In the genomic region with DNA sequence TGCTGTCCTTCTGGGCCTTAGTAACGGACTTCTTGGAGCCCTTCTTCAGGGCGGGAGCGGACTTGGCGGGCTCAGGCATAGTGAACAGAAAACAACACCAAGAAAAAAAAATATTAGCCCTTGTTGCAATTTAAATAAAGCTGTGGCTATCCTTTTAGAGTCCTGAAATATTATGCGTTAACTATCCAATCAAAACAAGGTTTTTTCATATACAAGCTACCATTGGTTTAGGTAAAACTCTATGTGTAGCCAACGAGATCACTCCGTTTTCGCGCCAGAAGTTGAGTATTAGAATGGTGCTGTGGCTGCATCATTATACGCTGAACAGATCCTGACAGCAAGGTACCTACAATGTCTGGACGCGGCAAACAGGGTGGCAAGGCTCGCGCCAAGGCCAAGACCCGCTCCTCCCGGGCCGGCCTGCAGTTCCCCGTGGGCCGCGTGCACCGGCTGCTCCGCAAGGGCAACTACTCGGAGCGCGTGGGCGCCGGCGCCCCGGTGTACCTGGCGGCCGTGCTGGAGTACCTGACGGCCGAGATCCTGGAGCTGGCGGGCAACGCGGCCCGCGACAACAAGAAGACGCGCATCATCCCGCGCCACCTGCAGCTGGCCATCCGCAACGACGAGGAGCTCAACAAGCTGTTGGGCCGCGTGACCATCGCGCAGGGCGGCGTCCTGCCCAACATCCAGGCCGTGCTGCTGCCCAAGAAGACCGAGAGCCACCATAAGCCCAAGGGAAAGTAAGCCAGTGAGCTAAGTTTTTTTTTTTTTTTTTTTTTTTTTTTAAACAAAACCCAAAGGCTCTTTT, we compare ENCODE assay signal across 8 mouse cellular contexts. TPM values are rescaled to one million over a fixed set of nuclear protein-coding genes. Genes with fewer than 3 reads are reported as not detected.
DNase-seq lines count a peak whose midpoint lies in the region; ATAC-seq and TF ChIP-seq lines count a peak whose summit lies in the region.
"Not testable (repeated sequence)": the region's sequence is repeated elsewhere in the genome, so short reads cannot be mapped to it uniquely, and the experiment has no call there.

Hist1h2af (plus strand) TSS at position 347 of the 808 bp plus-strand sequence.

- peak within 1 kb of the TSS; percentile 74 for H3K4me2 ChIP-seq in neural tube, embryonic 13.5 days

- under 1% methylated on average over 29 of the region's 53 CpGs for whole genome bisulfite sequencing in hindbrain, embryonic 10.5 days
- under 1% methylated on average over 28 of the region's 53 CpGs for WGBS in lung, adult 2 months
- under 1% methylated on average over 25 of the region's 53 CpGs for WGBS in neural tube, embryonic 13.5 days

- peak; percentile 15; the same call in 1 of the 2 replicates for ATAC-seq in neural tube, embryonic 13.5 days (ENCODE audit: low read depth)

- peak within 1 kb of the TSS; percentile 64 for H3K4me3 ChIP-seq in hindbrain, embryonic 10.5 days
- not testable (repeated sequence) for H3K4me3 ChIP-seq in lung, adult 2 months (replicated peaks; ENCODE audit: extremely low read depth, low read depth, low read length)
- peak within 1 kb of the TSS; percentile 59 for H3K4me3 ChIP-seq in neural tube, embryonic 13.5 days

- H3K4me1 ChIP-seq in hindbrain, embryonic 10.5 days (replicated peaks): peaks cover 58% of the 10 kb centered on the region
- not testable (repeated sequence) for H3K4me1 ChIP-seq in lung, adult 2 months (ENCODE audit: control insufficient read depth, insufficient read depth, low read length)
- peaks cover 54% of the 10 kb centered on the region for H3K4me1 ChIP-seq in neural tube, embryonic 13.5 days (replicated peaks)

- TF ChIP-seq CTCF in lung, adult 2 months (IDR thresholded peaks at IDR 0.05; ENCODE audit: insufficient read depth, low read length): not testable (repeated sequence)

- not testable (repeated sequence) for TF ChIP-seq POLR2A in lung, adult 2 months (IDR thresholded peaks at IDR 0.05; ENCODE audit: borderline replicate concordance, extremely low read depth, low read depth, low read length)

- not testable (repeated sequence) for H3K27me3 ChIP-seq in hindbrain, embryonic 10.5 days (ENCODE audit: insufficient read depth, poor library complexity, severe bottlenecking); neural tube, embryonic 13.5 days

- H3K27ac ChIP-seq in hindbrain, embryonic 10.5 days: peak within 1 kb of the TSS; percentile 98
- peak within 1 kb of the TSS; percentile 84 for H3K27ac ChIP-seq in neural tube, embryonic 13.5 days (replicated peaks)

- H3K36me3 ChIP-seq in hindbrain, embryonic 10.5 days; neural tube, embryonic 13.5 days: not testable (repeated sequence)

- H3K9ac ChIP-seq in neural tube, embryonic 13.5 days: peak within 1 kb of the TSS; percentile 85

- H3K9me3 ChIP-seq in hindbrain, embryonic 10.5 days; neural tube, embryonic 13.5 days: not testable (repeated sequence)

- DNase-seq in MEL-GATA-1-ER (ENCODE audit: extremely low read depth, low read depth): peak; percentile 98
- DNase-seq in cerebellum, adult 8-10 months: peak; percentile 61
- peak; percentile 94 for DNase-seq in forelimb bud, embryonic 11.5 days (ENCODE audit: low read depth, low spot score)
- peak; percentile 85 for DNase-seq in hindbrain, embryonic 10.5 days (ENCODE audit: low spot score)
- DNase-seq in layer of hippocampus, adult 8-10 months (ENCODE audit: low spot score in 2 of 2): peak; percentile 72 to 78
- DNase-seq in lung, adult 2 months: peak; percentile 34
- peak; percentile 75 for DNase-seq in testis, postnatal 14 days (ENCODE audit: low spot score)

RNA-seq across cellular contexts. Expression of gene Hist1h2af, which starts in this region (rescaled TPM):
- polyA plus RNA-seq in hindbrain, embryonic 10.5 days (2016; fragmentation: Nextera tagmentation; extraction: Ambion mirVana): 7.8 and 9.2 TPM in 2 replicates
- 1 to 10 TPM in 3 of 4 experiments, not detected in 1; 1.6 to 6.5 (median 1.8) TPM for total RNA-seq in layer of hippocampus, adult 8-10 months (2022)
- polyA plus RNA-seq in lung, adult 2 months (2012; rRNA removed): 28.7 and 47.1 TPM in 2 replicates
- polyA plus RNA-seq in neural tube, embryonic 13.5 days (2015; fragmentation: Nextera tagmentation; extraction: Ambion mirVana): 0.95 TPM in 1 of 2 replicates, not detected in the other

Comparison
In these comparisons a context has a peak if more than half of its experiments do, and no peak if none do; other contexts are left out.
1. Peak in ATAC-seq, H3K4me3 ChIP-seq, H3K27ac ChIP-seq, H3K9ac ChIP-seq and H3K4me2 ChIP-seq in neural tube, embryonic 13.5 days; RNA of the gene not detected or under 1 TPM.
2. DNase-seq: peak in every context shown above with its lines; median percentile 98 in MEL-GATA-1-ER; 94 in forelimb bud, embryonic 11.5 days; 85 in hindbrain, embryonic 10.5 days; 75 in layer of hippocampus, adult 8-10 months; 75 in testis, postnatal 14 days; 61 in cerebellum, adult 8-10 months; 34 in lung, adult 2 months.